Mouse (Mus musculus): Measurements from ENCODE around the gene Akap7. TPM values are rescaled to one million over a fixed set of nuclear protein-coding genes. Genes with fewer than 3 reads are reported as not detected.
A peak's percentile ranks its signal among the peaks of the same experiment; 100 is the strongest.

Akap7 gene
- total RNA-seq, 2 experiments from 2014 or later = 47.5 to 60.7 TPM

GRCm38 (mm10) chr10:25268476-25269351 lies 39.0 kb downstream of the Akap7 start:
- intact Hi-C loops (cut with DNase I) = loop anchor here (1.0 to 10.0 kb wide), 2 partner anchors 220 to 406 kb away; no protein-coding TSS in a partner anchor

GRCm38 (mm10) chr10:25261176-25261575 lies 46.5 kb downstream of the Akap7 start:
- DNase-seq = no peak
- intact Hi-C loops (cut with DNase I) = loop anchor here (5.0 to 10.0 kb wide), 2 partner anchors 414 to 876 kb away; no protein-coding TSS in a partner anchor

More at GRCm38 (mm10) chr10:25268476-25269351, 39.0 kb downstream of the Akap7 start:
- peak in 1 of 2 experiments; percentile 32 for DNase-seq

- intact Hi-C loops (cut with DNase I) = loop anchor here (5.0 to 10.0 kb wide), 2 partner anchors 414 to 877 kb away; no protein-coding TSS in a partner anchor
- no peak for DNase-seq
Observed at GRCm38 (mm10) chr10:25260724-25261123, 46.9 kb downstream of the Akap7 start.

DNA sequence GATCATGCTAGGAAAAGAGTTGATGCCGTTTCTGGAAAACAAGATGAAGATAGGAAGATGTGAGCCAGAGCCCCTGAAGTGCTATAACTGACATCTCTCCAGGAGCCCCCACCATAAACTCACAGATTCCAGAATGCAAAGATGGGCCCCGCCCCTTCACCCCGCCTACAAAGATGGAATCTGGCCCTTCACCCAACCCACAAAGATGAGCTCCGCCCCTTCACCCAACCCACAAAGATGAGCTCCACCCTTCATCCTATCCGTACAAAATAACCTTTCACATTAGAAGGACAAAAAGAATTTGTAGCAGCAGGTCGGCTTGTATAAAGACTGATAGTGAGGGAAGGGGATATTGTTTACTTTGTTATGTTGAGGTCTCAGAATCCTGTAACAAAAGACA lies 49.5 kb downstream of the Akap7 start:
- intact Hi-C loops (cut with DNase I) = no loop called here
- DNase-seq = no peak

GRCm38 (mm10) chr10:25257466-25257865 lies 50.2 kb downstream of the Akap7 start:
- no peak for DNase-seq

GRCm38 (mm10) chr10:25253474-25253873 lies 54.2 kb downstream of the Akap7 start:
- intact Hi-C loops (cut with DNase I) = no loop called here
- DNase-seq = no peak

More at GRCm38 (mm10) chr10:25257466-25257865, 50.2 kb downstream of the Akap7 start:
- intact Hi-C loops (cut with DNase I) = no loop called here

DNA sequence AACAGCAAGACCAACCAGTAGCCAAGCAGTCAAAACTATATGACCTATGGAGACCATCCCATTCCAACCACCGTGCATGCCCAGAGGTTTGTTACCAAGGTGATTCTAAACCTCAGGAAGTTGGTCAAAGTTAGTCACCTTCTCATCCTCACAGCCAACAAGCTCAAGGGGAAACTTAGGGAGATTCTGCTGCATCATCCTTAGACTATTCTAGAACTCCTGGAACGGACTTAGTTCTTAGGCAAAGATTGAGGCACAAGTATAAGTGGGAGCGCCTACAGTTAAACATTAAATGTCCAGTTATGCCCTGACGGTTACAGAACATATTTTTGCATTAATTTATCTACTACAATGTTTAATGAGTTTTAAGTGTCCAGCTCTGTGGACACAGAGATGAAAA lies 54.7 kb downstream of the Akap7 start:
- intact Hi-C loops (cut with DNase I) = no loop called here
- no peak for DNase-seq

DNA sequence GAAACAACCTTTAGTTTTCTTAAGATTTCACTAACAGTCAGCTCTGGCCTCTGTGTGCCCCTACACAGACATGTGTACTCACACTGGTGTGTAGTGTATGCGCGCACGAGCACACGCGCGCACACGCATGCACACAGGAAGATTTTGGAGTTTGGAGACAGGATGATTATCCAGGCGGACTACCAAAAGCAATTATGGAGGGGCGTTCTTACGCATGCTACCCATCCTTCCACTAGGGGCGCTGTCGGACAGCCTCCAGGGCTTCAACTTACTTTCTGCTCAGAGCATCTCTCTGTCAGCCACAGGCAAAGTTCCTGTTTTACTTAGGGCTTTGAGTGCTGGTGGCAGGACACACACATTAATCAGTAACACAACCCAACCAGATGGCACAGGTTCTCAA lies 57.6 kb downstream of the Akap7 start:
- peak; percentile 71 to 80 for DNase-seq

DNA sequence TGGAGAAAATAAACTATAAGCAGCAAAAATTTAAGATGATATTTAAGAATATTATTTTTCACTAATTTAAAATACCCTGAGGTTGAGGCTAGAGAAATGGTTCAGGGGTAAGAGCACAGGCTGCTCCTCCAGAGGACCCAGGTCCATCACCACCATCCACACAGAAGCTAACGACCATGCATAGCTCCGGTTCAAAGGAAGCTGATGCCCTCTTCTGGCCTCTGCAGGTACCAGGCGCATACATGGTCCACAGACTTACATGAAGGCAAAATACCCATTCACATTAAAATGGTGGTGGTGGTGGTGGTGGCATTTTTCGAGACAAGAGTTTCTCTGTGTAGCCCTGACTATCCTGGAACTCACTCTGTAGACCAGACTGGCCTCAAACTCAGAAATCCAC lies 61.5 kb downstream of the Akap7 start:
- intact Hi-C loops (cut with DNase I) = no loop called here
- no peak for DNase-seq

More for the DNA sequence above, 57.6 kb downstream of the Akap7 start:
- intact Hi-C loops (cut with DNase I) = no loop called here

GRCm38 (mm10) chr10:25239156-25239555 lies 68.5 kb downstream of the Akap7 start:
- intact Hi-C loops (cut with DNase I) = no loop called here

DNA sequence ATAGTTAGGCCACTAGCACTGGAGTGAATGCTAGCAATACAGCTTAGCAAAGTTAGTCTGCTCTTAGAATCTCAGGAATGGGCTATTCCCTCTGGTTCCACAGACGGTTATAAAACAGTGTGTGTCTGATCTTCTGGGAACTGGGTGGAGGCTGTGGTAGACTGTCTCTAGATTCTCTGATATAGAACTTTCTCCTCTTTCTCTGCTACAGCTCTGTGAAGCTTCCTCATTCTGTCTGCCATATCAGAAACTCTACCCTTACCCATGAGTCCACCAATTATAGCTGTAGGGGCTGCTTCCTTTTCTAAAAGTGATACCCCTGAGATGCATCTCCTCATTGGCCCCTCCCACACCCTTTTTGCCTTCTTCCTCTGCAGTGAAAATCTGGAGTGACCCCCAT lies 73.6 kb downstream of the Akap7 start:
- intact Hi-C loops (cut with DNase I) = no loop called here
- no peak for DNase-seq

More at GRCm38 (mm10) chr10:25239156-25239555, 68.5 kb downstream of the Akap7 start:
- DNase-seq = peak in 1 of 2 experiments; percentile 42

- no peak for DNase-seq
- intact Hi-C loops (cut with DNase I) = no loop called here
Observed at GRCm38 (mm10) chr10:25232700-25233099, 75.0 kb downstream of the Akap7 start.

DNA sequence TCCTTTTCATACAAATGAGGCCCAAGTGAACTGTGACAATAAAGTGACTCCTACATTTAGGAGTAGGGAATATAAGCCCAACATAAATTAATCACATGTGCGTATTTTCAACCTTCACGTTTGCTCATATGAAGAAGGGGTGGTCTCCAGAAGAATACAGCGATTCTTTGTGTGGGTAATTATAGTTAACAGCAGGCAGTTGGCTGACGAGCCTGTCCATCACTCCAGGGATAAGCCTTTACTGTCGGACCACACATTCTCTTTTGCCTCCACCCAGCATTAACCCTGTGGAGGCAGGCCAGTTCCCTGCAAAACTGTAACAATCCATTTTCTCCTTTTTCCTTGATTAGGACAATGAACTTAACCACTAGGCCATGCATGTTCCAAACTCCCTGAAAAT lies 76.3 kb downstream of the Akap7 start:
- DNase-seq = no peak

DNA sequence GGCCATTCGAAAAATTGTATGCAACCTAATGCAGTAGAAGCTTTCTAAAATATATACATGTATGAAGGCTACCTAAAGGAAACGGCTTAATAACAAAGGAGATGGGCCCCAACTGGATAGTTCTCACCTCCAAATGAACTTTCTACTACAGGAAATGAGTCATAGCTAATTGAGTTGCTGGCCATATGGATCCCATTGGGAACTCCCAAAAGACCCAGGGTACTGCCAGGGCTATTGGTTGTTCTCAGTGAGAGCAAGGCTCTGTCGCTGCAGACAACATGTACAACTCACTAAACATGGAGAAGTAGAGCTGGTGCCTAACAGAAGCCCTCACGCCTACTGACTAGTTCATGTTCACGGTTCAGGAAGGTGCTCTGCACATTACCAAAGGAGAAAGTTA lies 83.3 kb downstream of the Akap7 start:
- intact Hi-C loops (cut with DNase I) = no loop called here
- DNase-seq = no peak

More for the DNA sequence above, 76.3 kb downstream of the Akap7 start:
- intact Hi-C loops (cut with DNase I) = no loop called here

DNA sequence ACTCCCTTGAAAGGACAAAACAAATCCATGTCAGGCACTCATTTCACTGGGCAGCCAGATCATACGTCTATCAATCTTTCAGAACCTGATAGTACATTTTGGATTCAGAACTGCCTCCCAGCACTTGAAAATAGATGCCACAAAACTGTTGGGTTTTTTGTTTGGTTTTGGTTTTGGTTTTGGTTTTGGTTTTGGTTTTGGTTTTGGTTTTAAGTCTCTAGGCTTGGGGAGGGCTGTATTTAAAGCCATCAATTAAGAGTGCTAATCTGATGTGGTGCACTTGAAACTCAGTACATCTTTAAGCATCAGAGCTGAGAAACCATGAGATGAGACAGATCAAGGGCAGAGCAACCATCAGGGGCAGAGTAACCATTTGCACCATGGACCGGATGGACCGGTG lies 86.9 kb downstream of the Akap7 start:
- no peak for DNase-seq
- intact Hi-C loops (cut with DNase I) = no loop called here

- no peak for DNase-seq
- intact Hi-C loops (cut with DNase I) = loop anchor here (1.0 to 5.0 kb wide), 2 partner anchors 260 to 353 kb away; partner anchors contain the start of gene Med23
Observed at GRCm38 (mm10) chr10:25219901-25220495, 87.7 kb downstream of the Akap7 start.

DNA sequence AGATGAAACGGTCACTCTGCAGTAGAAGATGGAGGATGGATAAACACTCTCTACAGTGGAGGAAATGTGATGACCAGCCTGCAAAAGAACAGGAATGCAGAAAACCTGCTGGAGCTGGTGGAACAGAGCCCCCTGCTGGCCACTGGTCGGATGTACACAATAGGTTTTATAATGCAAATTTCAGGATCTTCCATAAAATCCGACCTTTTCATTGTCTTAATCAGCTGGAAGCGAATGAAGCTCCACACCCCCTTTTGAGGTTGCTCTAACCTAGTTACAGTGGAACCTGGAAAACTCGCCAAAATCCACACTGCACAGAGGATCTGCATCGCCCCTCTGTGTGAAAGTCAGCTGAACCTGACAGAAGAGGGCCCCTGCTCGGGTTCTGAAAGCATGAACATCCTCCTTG lies 88.4 kb downstream of the Akap7 start:
- intact Hi-C loops (cut with DNase I) = loop anchor here (1.0 to 5.0 kb wide), 2 partner anchors 259 to 352 kb away; partner anchors contain the start of gene Med23
- DNase-seq = peak; percentile 69 to 75

- intact Hi-C loops (cut with DNase I) = loop anchor here (1.0 to 5.0 kb wide), 2 partner anchors 258 to 351 kb away; partner anchors contain the start of gene Med23
- DNase-seq = no peak
Observed at GRCm38 (mm10) chr10:25218746-25219145, 88.9 kb downstream of the Akap7 start.

- intact Hi-C loops (cut with DNase I) = loop anchor here (5.0 kb wide), 1 partner anchor 349 kb away; the partner anchor contains the start of gene Med23
Observed at GRCm38 (mm10) chr10:25215977-25216376, 91.7 kb downstream of the Akap7 start.

GRCm38 (mm10) chr10:25213716-25214115 lies 94.0 kb downstream of the Akap7 start:
- no peak for DNase-seq

More at GRCm38 (mm10) chr10:25215977-25216376, 91.7 kb downstream of the Akap7 start:
- no peak for DNase-seq

GRCm38 (mm10) chr10:25208619-25209018 lies 99.1 kb downstream of the Akap7 start:
- intact Hi-C loops (cut with DNase I) = no loop called here
- DNase-seq = no peak

More at GRCm38 (mm10) chr10:25213716-25214115, 94.0 kb downstream of the Akap7 start:
- intact Hi-C loops (cut with DNase I) = no loop called here

All from heart, postnatal 14 days (tissue).